Mouse (Mus musculus) MEL (cell line): ENCODE results near the gene Xpnpep3. TPM values are rescaled to one million over a fixed set of nuclear protein-coding genes. Genes with fewer than 3 reads are reported as not detected.

Experiments used
- DNase-seq: peaks from one replicate; pipeline ENCODE4 v3.0.0; 2011; ENCODE audit warnings: low read depth, low spot score
- H3K27ac ChIP-seq: 2 replicates; pipeline ENCODE4 v1.5.1; 2012; ENCODE audit warnings: low read depth, mild to moderate bottlenecking, control low read depth, low read length, moderate library complexity; ENCODE audit not compliant: control insufficient read depth
- H3K27me3 ChIP-seq, 2 experiments: fragments of 150-350 bp in 1 of 2; sonication (generic) in 1 of 2; 2 replicates each; pipeline ENCODE4 v1.6.1; 2012; ENCODE audit warnings: low read length in 2 of 2, mild to moderate bottlenecking in 2 of 2, improper control_type of control experiment in 1 of 2, moderate library complexity in 1 of 2; ENCODE audit not compliant: insufficient read depth in 2 of 2, control insufficient read depth in 1 of 2
- H3K36me3 ChIP-seq, 2 experiments: 2 replicates each; pipeline ENCODE4 v1.6.1; 2012 to 2014; ENCODE audit warnings: low read length in 2 of 2, improper control_type of control experiment in 1 of 2, inconsistent platforms in 1 of 2, mild to moderate bottlenecking in 1 of 2; ENCODE audit not compliant: insufficient read depth in 2 of 2, control insufficient read depth in 1 of 2
- H3K4me1 ChIP-seq, 2 experiments: fragments of 150-350 bp in 1 of 2; sonication (generic) in 1 of 2; 2 replicates each; pipeline ENCODE4 v1.6.1; 2012; ENCODE audit warnings: low read length in 2 of 2, improper control_type of control experiment in 1 of 2, mild to moderate bottlenecking in 1 of 2; ENCODE audit not compliant: insufficient read depth in 2 of 2, control insufficient read depth in 1 of 2
- H3K4me3 ChIP-seq, 2 experiments: fragments of 150-350 bp in 1 of 2; sonication (generic) in 1 of 2; 2 replicates each; pipeline ENCODE4 v1.5.1; 2012; ENCODE audit warnings: low read depth in 2 of 2, low read length in 2 of 2, mild to moderate bottlenecking in 2 of 2, moderate library complexity in 2 of 2, control low read depth in 1 of 2, improper control_type of control experiment in 1 of 2; ENCODE audit not compliant: control insufficient read depth in 1 of 2, insufficient read depth in 1 of 2
- H3K79me2 ChIP-seq: 2 replicates; pipeline ENCODE4 v1.6.1; 2012; ENCODE audit warnings: mild to moderate bottlenecking, low read length, moderate library complexity; ENCODE audit not compliant: control insufficient read depth, poor library complexity, insufficient read depth
- H3K9ac ChIP-seq: 2 replicates; pipeline ENCODE4 v1.6.1; 2012; ENCODE audit warnings: low read depth, mild to moderate bottlenecking, control low read depth, low read length, moderate library complexity; ENCODE audit not compliant: control insufficient read depth, poor library complexity, severe bottlenecking
- H3K9me3 ChIP-seq: fragments of 150-350 bp; sonication (generic); replicated peaks from 2 replicates; pipeline ENCODE4 v1.6.1; 2012; ENCODE audit warnings: mild to moderate bottlenecking, low read length, improper control_type of control experiment, moderate library complexity; ENCODE audit not compliant: insufficient read depth
- CHD2 ChIP-seq: IDR thresholded peaks from 2 replicates; pipeline ENCODE4 v1.6.1; 2011; ENCODE audit warnings: low read length, improper control_type of control experiment
- CTCF ChIP-seq, 3 experiments: IDR thresholded peaks in 2 of 3; conservative IDR thresholded peaks in 1 of 3; 2 replicates each; pipeline ENCODE4 v1.5.1; 2011 to 2012; ENCODE audit warnings: low read length in 3 of 3, low read depth in 2 of 3, mild to moderate bottlenecking in 2 of 3, improper control_type of control experiment in 1 of 3, inconsistent platforms in 1 of 3, mixed read lengths in 1 of 3, moderate library complexity in 1 of 3; ENCODE audit not compliant: control insufficient read depth in 1 of 3, insufficient read depth in 1 of 3, poor library complexity in 1 of 3, severe bottlenecking in 1 of 3
- E2F4 ChIP-seq: IDR thresholded peaks from 2 replicates; pipeline ENCODE4 v1.6.1; 2011; ENCODE audit warnings: low read depth, low read length, improper control_type of control experiment, borderline replicate concordance
- ELF1 ChIP-seq: IDR thresholded peaks from 2 replicates; pipeline ENCODE4 v1.6.1; 2014; ENCODE audit warnings: low read depth, mild to moderate bottlenecking, inconsistent platforms, low read length, improper control_type of control experiment, moderate library complexity
- ETS1 ChIP-seq: IDR thresholded peaks from 2 replicates; pipeline ENCODE4 v1.6.1; 2012; ENCODE audit warnings: low read depth, mild to moderate bottlenecking, inconsistent platforms, low read length, improper control_type of control experiment, moderate library complexity
- GABPA ChIP-seq: IDR thresholded peaks from 2 replicates; pipeline ENCODE4 v1.6.1; 2012; ENCODE audit warnings: low read depth, mild to moderate bottlenecking, inconsistent platforms, low read length, improper control_type of control experiment, moderate library complexity
- GATA1 ChIP-seq: IDR thresholded peaks from 2 replicates; pipeline ENCODE4 v1.6.1; 2011; ENCODE audit warnings: low read depth, low read length, improper control_type of control experiment
- JUND ChIP-seq: IDR thresholded peaks from 2 replicates; pipeline ENCODE4 v1.6.1; 2011; ENCODE audit warnings: low read depth, mild to moderate bottlenecking, improper control_type of control experiment, low read length
- KAT2A ChIP-seq: conservative IDR thresholded peaks from 2 replicates; pipeline ENCODE4 v1.6.1; 2012; ENCODE audit warnings: low read depth, low read length, improper control_type of control experiment, inconsistent platforms
- MAFK ChIP-seq: IDR thresholded peaks from 2 replicates; pipeline ENCODE4 v1.6.1; 2011; ENCODE audit warnings: low read depth, mild to moderate bottlenecking, low read length, improper control_type of control experiment, borderline replicate concordance
- MAZ ChIP-seq: IDR thresholded peaks from 2 replicates; pipeline ENCODE4 v1.6.1; 2012; ENCODE audit warnings: low read depth, mild to moderate bottlenecking, inconsistent platforms, low read length, improper control_type of control experiment
- MEF2A ChIP-seq: IDR thresholded peaks from 2 replicates; pipeline ENCODE4 v1.6.1; 2014; ENCODE audit warnings: low read depth, mild to moderate bottlenecking, inconsistent platforms, low read length, improper control_type of control experiment; ENCODE audit not compliant: poor library complexity, insufficient replicate concordance, severe bottlenecking; ENCODE audit errors: extremely low read depth
- MXI1 ChIP-seq: IDR thresholded peaks from 2 replicates; pipeline ENCODE4 v1.6.1; 2011; ENCODE audit warnings: mild to moderate bottlenecking, low read depth, low read length, improper control_type of control experiment
- MYC ChIP-seq: IDR thresholded peaks from 2 replicates; pipeline ENCODE4 v1.6.1; 2011; ENCODE audit warnings: low read depth, mild to moderate bottlenecking, low read length, improper control_type of control experiment, moderate library complexity
- NELFE ChIP-seq: IDR thresholded peaks from 2 replicates; pipeline ENCODE4 v1.6.1; 2011; ENCODE audit warnings: low read depth, low read length, improper control_type of control experiment
- NRF1 ChIP-seq: IDR thresholded peaks from 2 replicates; pipeline ENCODE4 v1.6.1; 2014; ENCODE audit warnings: low read depth, mild to moderate bottlenecking, inconsistent platforms, low read length, improper control_type of control experiment, moderate library complexity; ENCODE audit not compliant: poor library complexity, insufficient read depth, severe bottlenecking
- POLR2A ChIP-seq, 2 experiments: IDR thresholded peaks; 2 replicates each; pipeline ENCODE4 v1.6.1; 2011 to 2012; ENCODE audit warnings: low read length in 2 of 2, mild to moderate bottlenecking in 2 of 2, control low read depth in 1 of 2, improper control_type of control experiment in 1 of 2, low read depth in 1 of 2, moderate library complexity in 1 of 2; ENCODE audit not compliant: control insufficient read depth in 1 of 2, insufficient read depth in 1 of 2, poor library complexity in 1 of 2
- POLR2AphosphoS2 ChIP-seq: IDR thresholded peaks from 2 replicates; pipeline ENCODE4 v1.6.1; 2011; ENCODE audit warnings: low read length, improper control_type of control experiment
- POLR2AphosphoS5 ChIP-seq: IDR thresholded peaks from 2 replicates; pipeline ENCODE4 v1.6.1; 2012; ENCODE audit warnings: low read depth, borderline replicate concordance, mild to moderate bottlenecking, inconsistent platforms, low read length, moderate library complexity, mixed read lengths
- SIN3A ChIP-seq: IDR thresholded peaks from 2 replicates; pipeline ENCODE4 v1.6.1; 2012; ENCODE audit warnings: low read length, improper control_type of control experiment, inconsistent platforms
- TBP ChIP-seq: IDR thresholded peaks from 2 replicates; pipeline ENCODE4 v1.8.0; 2011; ENCODE audit warnings: low read depth, low read length, improper control_type of control experiment
- TCF12 ChIP-seq: IDR thresholded peaks from 2 replicates; pipeline ENCODE4 v1.6.1; 2014; ENCODE audit warnings: low read depth, mild to moderate bottlenecking, inconsistent platforms, low read length, improper control_type of control experiment, moderate library complexity
- UBTF ChIP-seq: IDR thresholded peaks from 2 replicates; pipeline ENCODE4 v1.6.1; 2012; ENCODE audit warnings: low read depth, mild to moderate bottlenecking, inconsistent platforms, low read length, improper control_type of control experiment, moderate library complexity, borderline replicate concordance; ENCODE audit not compliant: insufficient read depth
- USF1 ChIP-seq: IDR thresholded peaks from 2 replicates; pipeline ENCODE4 v1.6.1; 2014; ENCODE audit warnings: low read depth, mild to moderate bottlenecking, inconsistent platforms, low read length, improper control_type of control experiment, moderate library complexity
- USF2 ChIP-seq, 2 experiments: IDR thresholded peaks; 2 replicates each; pipeline ENCODE4 v1.6.1; 2011 to 2012; ENCODE audit warnings: improper control_type of control experiment in 2 of 2, low read length in 2 of 2, borderline replicate concordance in 1 of 2, inconsistent platforms in 1 of 2, low read depth in 1 of 2, mild to moderate bottlenecking in 1 of 2; ENCODE audit not compliant: insufficient read depth in 1 of 2
- ZC3H11A ChIP-seq: IDR thresholded peaks from 2 replicates; pipeline ENCODE4 v1.6.1; 2012; ENCODE audit warnings: low read depth, mild to moderate bottlenecking, inconsistent platforms, low read length, improper control_type of control experiment
- ZKSCAN1 ChIP-seq: IDR thresholded peaks from 2 replicates; pipeline ENCODE4 v1.6.1; 2012; ENCODE audit warnings: low read depth, mild to moderate bottlenecking, inconsistent platforms, low read length, improper control_type of control experiment, moderate library complexity
- ZMIZ1 ChIP-seq: IDR thresholded peaks from 2 replicates; pipeline ENCODE4 v1.6.1; 2012; ENCODE audit warnings: low read depth, mild to moderate bottlenecking, inconsistent platforms, low read length, improper control_type of control experiment, moderate library complexity
- polyA plus RNA-seq, 2 experiments: library from polyadenylated mRNA; stranded (reverse) in 1 of 2; unstranded in 1 of 2; fragments of >175 nt in 1 of 2; fragments of >200 nt in 1 of 2; gene quantifications; 2 replicates each; pipeline versions ENCODE4 v1.2.1 to v1.2.4; 2012; ENCODE audit warnings: low replicate concordance in 2 of 2, low read depth in 1 of 2; ENCODE audit not compliant: insufficient read length in 2 of 2, insufficient read depth in 1 of 2, missing spikeins in 1 of 2
- total RNA-seq: library from RNA; depleted of rRNA; stranded (reverse); fragments of 300-350 nt; gene quantifications from 2 replicates; pipeline ENCODE4 v1.2.3, GENCODE M21; 2012

Gene Xpnpep3
- total and polyA plus RNA-seq, 3 experiments, result 10.2 to 88.4 (median 13.1) TPM

DNA sequence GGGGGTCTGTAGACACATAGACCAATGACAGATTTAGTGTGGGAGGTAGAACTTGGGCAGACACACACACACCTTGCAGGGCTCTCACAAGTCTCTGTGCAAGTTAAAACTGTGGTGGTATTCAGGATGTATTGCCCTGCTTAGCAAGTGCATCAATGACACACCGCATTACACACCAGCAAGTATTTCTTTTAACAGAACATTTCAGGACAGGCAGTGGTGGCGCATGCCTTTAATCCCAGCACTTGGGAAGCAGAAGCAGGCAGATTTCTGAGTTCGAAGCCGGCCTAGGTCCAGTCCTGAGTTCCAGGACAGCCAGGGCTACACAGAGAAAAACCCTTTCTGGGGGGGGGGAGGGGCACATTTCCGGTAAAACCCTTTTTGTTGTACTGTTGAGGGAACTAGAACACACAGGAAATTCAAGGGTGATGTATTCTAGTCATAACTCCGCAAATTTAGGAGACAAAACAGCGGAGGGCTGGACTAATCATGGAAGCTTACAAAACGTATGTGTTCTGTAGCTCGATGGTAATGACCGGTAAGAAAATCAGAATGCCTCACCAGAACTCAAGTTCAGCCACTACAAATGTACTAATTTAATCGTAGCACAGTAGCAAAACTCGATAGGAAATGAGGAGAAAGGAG lies 65.2 kb downstream of the Xpnpep3 start:
- peak; percentile 44 for DNase-seq
- Histone ChIP-seq H3K4me3 (peak overlapping the region; percentile 65 to 92), H3K27ac (peak overlapping the region; percentile 81), H3K9ac (peak overlapping the region; percentile 78), H3K27me3 (no peaks in the 10 kb centered on the region), H3K79me2 (peaks cover 22% of the 10 kb centered on the region), H3K9me3 (no peaks in the 10 kb centered on the region), H3K4me1 (peaks cover 5 to 7% of the 10 kb centered on the region in 2 experiments; a peak in 3 of 4 replicates), H3K36me3 (peaks cover 9 to 15% of the 10 kb centered on the region in 2 experiments; a peak in 3 of 4 replicates)
- TF ChIP-seq TBP (peak; percentile 95), MEF2A (no peak)

- H3K27me3 ChIP-seq, result no peaks in the 10 kb centered on the region
- H3K4me3 ChIP-seq, result peak within 1 kb of the TSS; percentile 66 to 99
- H3K9me3 ChIP-seq, result no peaks in the 10 kb centered on the region
- peak within 1 kb of the TSS; percentile 81 for H3K27ac ChIP-seq
- peaks cover 5 to 7% of the 10 kb centered on the region in 2 experiments; a peak in 3 of 4 replicates for H3K4me1 ChIP-seq
- H3K9ac ChIP-seq, result peak within 1 kb of the TSS; percentile 86
- peak; percentile 99 for DNase-seq
- H3K79me2 ChIP-seq, result peaks cover 22% of the 10 kb centered on the region
- peaks cover 11 to 17% of the 10 kb centered on the region in 2 experiments; a peak in 3 of 4 replicates for H3K36me3 ChIP-seq
- peak; percentile 51; the same call in 1 of the 2 replicates for TF ChIP-seq KAT2A
- peak; percentile 44; the same call in 1 of the 2 replicates for TF ChIP-seq ETS1
- no peak for TF ChIP-seq CTCF (IDR thresholded peaks at IDR 0.05 in 2 of 3, conservative IDR thresholded peaks at IDR 0.05 in 1 of 3; ENCODE audit: control insufficient read depth in 1 of 3, insufficient read depth in 1 of 3, low read depth in 2 of 3, low read length in 3 of 3, poor library complexity in 1 of 3, severe bottlenecking in 1 of 3)
- TF ChIP-seq CHD2, result peak; percentile 78
- TF ChIP-seq TCF12, result peak; percentile 60
- no peak for TF ChIP-seq POLR2AphosphoS5
- TF ChIP-seq ELF1, result peak; percentile 62; the same call in 1 of the 2 replicates
- TF ChIP-seq MAZ, result peak; percentile 99
- no peak for TF ChIP-seq GABPA
- TF ChIP-seq POLR2AphosphoS2, result peak; percentile 67
- TF ChIP-seq POLR2A (IDR thresholded peaks at IDR 0.05; ENCODE audit: control insufficient read depth in 1 of 2, insufficient read depth in 1 of 2, low read depth in 1 of 2, low read length in 2 of 2, poor library complexity in 1 of 2), result peak; percentile 53 to 82; a peak in 3 of 4 replicates
- peak; percentile 22; the same call in 1 of the 2 replicates for TF ChIP-seq MXI1
- peak; percentile 92 for TF ChIP-seq SIN3A
- no peak for TF ChIP-seq GATA1
- no peak for TF ChIP-seq UBTF
- no peak for TF ChIP-seq ZKSCAN1
- TF ChIP-seq ZMIZ1, result peak; percentile 80; the same call in 1 of the 2 replicates
- peak; percentile 70 for TF ChIP-seq USF1
- no peak for TF ChIP-seq ZC3H11A
- TF ChIP-seq TBP, result peak; percentile 37
- TF ChIP-seq E2F4, result no peak
- no peak for TF ChIP-seq MAFK
- TF ChIP-seq NELFE, result peak; percentile 76
- TF ChIP-seq JUND, result no peak
- no peak; the same call in 1 of the 2 replicates for TF ChIP-seq MYC
- peak; percentile 87 for TF ChIP-seq NRF1
- TF ChIP-seq USF2 (IDR thresholded peaks at IDR 0.05; ENCODE audit: borderline replicate concordance in 1 of 2, insufficient read depth in 1 of 2, low read depth in 1 of 2, low read length in 2 of 2), result no peak
These were observed 66.2 kb downstream of the Xpnpep3 start, which contains the start of gene Rbx1 for GRCm38 (mm10) chr15:81465901-81466737. Gene Rbx1 (plus strand): TSS chr15:81466296.
